Mouse (Mus musculus): ENCODE measurements around the gene Ccdc3.

Ccdc3 gene

DNA sequence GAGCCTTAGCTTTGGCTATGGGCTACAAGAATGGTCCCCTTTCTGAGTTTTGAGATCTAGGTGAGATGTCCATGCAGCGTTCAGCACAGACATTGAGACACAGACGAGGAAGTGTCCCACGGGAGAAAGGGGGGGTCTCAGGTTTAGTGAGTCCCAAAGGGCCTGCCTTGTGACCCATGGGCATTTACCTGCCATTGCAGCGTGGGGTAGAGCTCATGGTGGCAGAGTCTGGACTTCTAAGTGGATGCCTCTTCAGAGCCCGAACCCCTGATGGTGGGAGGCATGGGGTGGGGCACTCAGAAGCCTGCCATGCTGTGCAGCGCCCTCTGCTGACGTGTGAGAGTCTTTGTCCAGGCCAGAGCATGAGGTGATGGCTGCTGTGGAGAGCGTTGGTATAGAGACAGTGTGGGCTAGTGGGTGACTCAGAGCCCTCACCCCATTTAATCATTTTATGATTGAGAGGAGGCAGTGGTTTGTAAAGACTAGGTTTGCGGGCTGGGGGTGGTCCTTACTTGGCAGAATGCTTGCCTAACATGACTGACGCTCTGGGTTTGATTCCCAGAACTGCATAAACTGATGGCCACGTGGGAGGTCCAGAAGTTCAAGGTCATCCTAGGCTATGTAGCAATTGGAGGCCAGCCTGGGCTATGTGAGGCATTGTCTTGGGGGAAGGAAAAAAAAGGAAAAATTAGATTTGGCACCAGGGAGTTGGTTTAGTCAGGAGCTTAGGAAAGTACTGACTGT is 23.6 kb downstream of the Ccdc3 start:
- no peak for DNase-seq (ENCODE audit: low spot score in 2 of 2)

DNA sequence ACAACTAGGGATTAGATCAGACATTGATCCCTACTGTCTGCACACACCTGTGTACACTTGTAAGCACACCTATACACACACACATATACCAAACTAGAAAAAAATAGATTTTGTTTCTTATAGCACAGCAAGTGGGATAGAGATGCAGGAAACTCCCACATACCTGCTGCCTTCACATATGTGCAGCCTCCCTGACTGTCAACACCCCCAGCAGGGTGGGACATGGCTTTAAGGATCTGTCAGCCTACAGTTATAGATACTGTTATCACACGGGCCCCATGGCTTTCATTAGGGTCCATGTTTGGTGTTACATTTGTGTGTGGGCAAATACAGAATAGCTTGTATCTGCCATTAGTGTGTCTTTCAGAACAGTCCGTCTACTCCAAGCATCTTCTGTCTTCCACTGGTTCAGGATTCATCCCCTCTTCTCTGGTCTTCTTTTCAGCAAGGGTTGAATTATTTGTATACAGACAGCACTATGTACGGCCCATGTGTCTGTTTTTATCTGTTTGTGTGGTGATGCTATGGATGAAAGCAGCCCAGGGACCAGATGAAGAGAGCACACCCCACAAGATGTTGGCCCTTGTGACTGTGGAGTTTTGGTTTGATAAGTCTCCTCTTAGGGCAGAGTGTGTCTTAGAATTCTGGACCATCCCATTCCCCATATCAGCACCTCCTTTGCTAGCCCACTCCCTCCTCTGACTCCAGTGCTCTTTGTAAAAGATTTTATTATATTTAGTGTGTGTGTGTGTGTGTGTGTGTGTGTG is 24.5 kb downstream of the Ccdc3 start:
- no peak for DNase-seq (ENCODE audit: low spot score in 2 of 2)

- DNase-seq (ENCODE audit: low spot score in 2 of 2): no peak
Measured at GRCm38 (mm10) chr2:5162756-5163155, 25.2 kb downstream of the Ccdc3 start.

- no peak for DNase-seq (ENCODE audit: low spot score in 2 of 2)
Measured at GRCm38 (mm10) chr2:5165941-5166361, 28.4 kb downstream of the Ccdc3 start.

GRCm38 (mm10) chr2:5166796-5167195 is 29.2 kb downstream of the Ccdc3 start:
- DNase-seq (ENCODE audit: low spot score in 2 of 2): no peak

- no peak for DNase-seq (ENCODE audit: low spot score in 2 of 2)
Measured at GRCm38 (mm10) chr2:5170815-5171214, 33.2 kb downstream of the Ccdc3 start.

GRCm38 (mm10) chr2:5171301-5172000 is 33.9 kb downstream of the Ccdc3 start:
- no peak for DNase-seq (ENCODE audit: low spot score in 2 of 2)

- DNase-seq (ENCODE audit: low spot score in 2 of 2): no peak
Measured at GRCm38 (mm10) chr2:5172773-5173172, 35.2 kb downstream of the Ccdc3 start.

- DNase-seq (ENCODE audit: low spot score in 2 of 2): no peak
Measured at GRCm38 (mm10) chr2:5174716-5175115, 37.1 kb downstream of the Ccdc3 start.

DNA sequence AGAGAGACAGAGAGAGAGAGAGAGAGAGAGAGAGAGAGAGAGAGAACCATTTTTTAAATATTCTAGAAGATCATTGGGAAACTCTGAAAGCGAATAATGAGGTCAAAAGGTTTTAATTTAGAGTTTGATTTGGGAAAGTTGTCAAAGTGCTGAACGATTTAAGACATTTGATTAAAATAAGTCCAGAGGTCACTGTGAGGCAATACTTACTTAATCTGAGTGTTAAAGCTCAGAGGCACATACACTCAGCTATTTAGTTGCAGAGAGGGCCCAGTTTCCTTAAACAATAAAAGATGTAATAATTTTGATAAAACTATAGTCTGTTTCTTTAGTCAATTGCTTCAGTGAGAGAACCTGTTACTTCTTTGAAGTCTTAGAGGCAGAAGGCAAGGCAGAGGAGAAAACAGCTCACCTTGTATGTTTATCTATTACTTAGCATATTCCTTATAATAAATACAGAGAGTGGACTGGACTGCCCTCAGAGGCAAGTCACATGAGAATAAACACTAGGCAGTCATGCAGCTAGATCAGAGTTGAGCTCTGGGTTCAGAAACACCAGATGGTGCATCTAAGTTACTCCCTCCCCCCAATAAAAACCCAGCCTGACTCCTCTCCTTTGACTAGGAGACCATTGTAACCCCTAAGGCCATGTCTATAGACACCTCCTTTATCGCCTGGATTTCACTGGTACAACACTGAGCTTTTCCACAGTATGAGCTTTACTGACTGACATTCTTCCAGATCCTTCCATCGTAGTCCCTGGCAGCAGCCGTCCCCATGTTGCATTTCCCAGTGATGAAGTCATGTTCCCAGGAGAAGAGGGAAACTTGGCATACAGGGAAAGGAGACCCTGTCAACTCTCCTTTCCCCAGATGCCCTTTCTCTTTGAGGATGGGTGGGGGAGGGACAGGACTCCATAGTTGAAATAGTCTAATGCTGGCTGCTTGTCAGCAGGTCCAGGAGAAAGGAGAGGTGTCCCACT is 44.2 kb downstream of the Ccdc3 start:
- DNase-seq (ENCODE audit: low spot score in 2 of 2): no peak

- DNase-seq (ENCODE audit: low spot score in 2 of 2): no peak
Measured at GRCm38 (mm10) chr2:5184166-5184565, 46.6 kb downstream of the Ccdc3 start.

DNA sequence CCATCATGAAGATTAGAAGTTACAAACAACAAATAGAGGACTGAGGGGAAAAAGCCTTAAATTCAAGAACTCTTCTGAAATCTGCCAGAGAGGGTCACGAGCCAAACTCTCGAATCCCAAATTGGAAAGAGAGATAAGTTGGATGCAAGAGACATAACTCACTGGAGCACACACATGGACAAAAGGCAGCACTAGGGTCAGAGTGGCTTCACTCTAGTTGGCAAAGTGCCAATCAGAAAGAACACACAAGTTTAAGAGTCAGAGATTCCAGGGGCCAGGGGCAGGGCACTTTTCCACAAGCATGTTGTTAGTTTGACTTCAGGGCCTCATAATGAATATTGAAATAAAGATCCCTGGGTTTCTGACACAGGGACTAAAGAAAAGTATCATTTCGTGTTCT is 48.1 kb downstream of the Ccdc3 start:
- DNase-seq (ENCODE audit: low spot score in 2 of 2): no peak

GRCm38 (mm10) chr2:5192156-5192555 is 54.6 kb downstream of the Ccdc3 start:
- DNase-seq (ENCODE audit: low spot score in 2 of 2): no peak

- DNase-seq (ENCODE audit: low spot score in 2 of 2): no peak
Measured at GRCm38 (mm10) chr2:5193071-5193470, 55.5 kb downstream of the Ccdc3 start.

DNA sequence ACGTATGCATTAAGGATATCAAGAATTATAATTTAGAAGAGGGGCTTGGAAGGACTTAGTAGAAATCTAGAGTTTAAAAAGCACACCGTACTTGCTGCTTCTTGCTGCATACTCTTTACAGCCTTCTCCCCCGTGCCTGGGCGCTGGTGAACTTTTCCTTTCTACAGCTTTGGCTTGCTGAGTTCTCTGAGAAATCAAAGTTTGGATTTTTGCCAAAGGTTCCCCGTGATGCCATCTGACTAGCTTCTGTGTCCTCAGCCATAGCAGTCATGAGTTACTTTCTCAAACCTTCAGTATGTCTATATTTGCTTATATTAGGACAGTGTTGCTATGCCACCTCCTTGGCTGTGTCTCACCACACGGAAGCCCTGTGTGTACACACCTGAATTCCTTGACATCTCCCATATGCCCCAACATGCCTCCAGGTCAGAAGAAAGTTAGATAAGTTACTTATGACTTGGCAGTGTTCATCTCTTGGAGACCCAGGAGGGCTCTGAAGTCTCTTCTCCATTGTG is 57.2 kb downstream of the Ccdc3 start:
- no peak for DNase-seq (ENCODE audit: low spot score in 2 of 2)

DNA sequence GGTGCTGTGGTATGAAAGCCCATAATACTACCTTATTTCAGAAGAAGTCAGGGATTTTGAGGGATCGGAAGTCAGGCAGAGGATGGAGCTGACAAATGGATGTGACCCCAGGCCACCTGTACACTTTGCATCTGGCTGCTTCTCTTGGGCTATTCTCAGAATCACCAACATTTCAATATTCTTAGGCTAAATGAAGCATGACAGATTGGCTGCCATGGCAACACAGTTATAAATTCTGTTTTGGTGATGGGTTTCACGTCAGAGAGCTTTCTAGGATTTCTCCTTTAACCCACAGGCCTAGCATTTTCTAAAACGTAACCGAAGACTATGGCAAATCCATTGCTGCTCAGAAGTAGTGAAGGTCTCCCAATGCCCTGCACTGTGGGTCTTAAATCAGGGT is 59.9 kb downstream of the Ccdc3 start:
- no peak for DNase-seq (ENCODE audit: low spot score in 2 of 2)

GRCm38 (mm10) chr2:5199289-5199688 is 61.7 kb downstream of the Ccdc3 start:
- no peak for DNase-seq (ENCODE audit: low spot score in 2 of 2)

DNA sequence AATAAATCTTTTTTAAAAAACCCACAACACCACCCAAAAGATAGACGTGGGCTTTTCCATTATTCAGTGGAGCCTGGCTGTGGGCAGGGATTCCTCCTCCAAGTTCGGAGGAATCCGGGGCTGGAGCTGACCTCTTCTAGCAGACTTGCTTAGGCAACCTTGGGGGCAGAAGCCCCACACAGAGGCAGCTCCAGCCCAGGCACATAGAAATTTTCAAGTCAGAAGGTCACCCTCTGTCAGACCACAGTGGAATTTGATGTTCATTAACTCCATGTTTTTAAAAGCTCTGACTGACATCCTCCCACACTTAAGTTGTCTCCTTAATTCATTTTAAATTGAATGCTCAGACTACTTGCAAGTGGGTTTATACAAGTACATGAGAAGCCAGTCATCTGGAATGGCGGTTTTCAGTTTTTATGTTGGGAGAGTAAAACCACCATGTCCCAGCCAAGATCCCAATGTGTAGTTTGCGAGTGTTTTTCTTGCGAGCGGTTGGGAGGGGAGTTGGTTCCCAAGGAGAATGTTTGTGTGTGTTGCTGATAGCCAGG is 63.3 kb downstream of the Ccdc3 start:
- DNase-seq (ENCODE audit: low spot score in 2 of 2): no peak

- DNase-seq (ENCODE audit: low spot score in 2 of 2): no peak
Measured at GRCm38 (mm10) chr2:5203146-5203545, 65.6 kb downstream of the Ccdc3 start.

GRCm38 (mm10) chr2:5204941-5205340 is 67.4 kb downstream of the Ccdc3 start:
- DNase-seq (ENCODE audit: low spot score in 2 of 2): no peak

GRCm38 (mm10) chr2:5206651-5207050 is 69.1 kb downstream of the Ccdc3 start:
- no peak for DNase-seq (ENCODE audit: low spot score in 2 of 2)

Measured in frontal cortex, postnatal 10 days (tissue).